Mouse (Mus musculus): Measurements from ENCODE around the gene Zer1.
A peak's percentile ranks its signal among the peaks of the same experiment; 100 is the strongest.
"Not testable (repeated sequence)": the region's sequence is repeated elsewhere in the genome, so short reads cannot be mapped to it uniquely, and the experiment has no call there.

Zer1 gene

GRCm38 (mm10) chr2:30076959-30077358 lies 47.4 kb downstream of the Zer1 start:
- no peak for DNase-seq

- no peak for DNase-seq
Measured at GRCm38 (mm10) chr2:30076439-30076838, 47.9 kb downstream of the Zer1 start.

- DNase-seq, result no peak
Measured at GRCm38 (mm10) chr2:30075625-30076024, 48.8 kb downstream of the Zer1 start.

GRCm38 (mm10) chr2:30073285-30073684 lies 51.1 kb downstream of the Zer1 start:
- DNase-seq, result no peak

- no peak for DNase-seq
Measured at GRCm38 (mm10) chr2:30072875-30073274, 51.5 kb downstream of the Zer1 start.

- no peak for DNase-seq
Measured at GRCm38 (mm10) chr2:30067962-30068361, 56.4 kb downstream of the Zer1 start.

- DNase-seq, result peak; percentile 58
Measured at GRCm38 (mm10) chr2:30067031-30067888, 57.1 kb downstream of the Zer1 start.

- DNase-seq, result peak; percentile 97
Measured at GRCm38 (mm10) chr2:30066046-30066901, 58.1 kb downstream of the Zer1 start.

- no peak for DNase-seq
Measured at GRCm38 (mm10) chr2:30064298-30064697, 60.1 kb downstream of the Zer1 start.

GRCm38 (mm10) chr2:30063791-30064190 lies 60.6 kb downstream of the Zer1 start:
- no peak for DNase-seq

GRCm38 (mm10) chr2:30063235-30063634 lies 61.1 kb downstream of the Zer1 start:
- DNase-seq, result no peak

- DNase-seq, result peak; percentile 81
Measured at GRCm38 (mm10) chr2:30062249-30063093, 61.9 kb downstream of the Zer1 start.

- DNase-seq, result peak; percentile 80
Measured at GRCm38 (mm10) chr2:30061215-30062166, 62.9 kb downstream of the Zer1 start.

GRCm38 (mm10) chr2:30058418-30058817 lies 66.0 kb downstream of the Zer1 start:
- DNase-seq, result no peak

GRCm38 (mm10) chr2:30057223-30057904 lies 67.0 kb downstream of the Zer1 start, which contains the start of gene Set:
TSS of gene Set (plus strand) at chr2:30057378.
- DNase-seq, result peak; percentile 70

GRCm38 (mm10) chr2:30056736-30057135 lies 67.6 kb downstream of the Zer1 start:
- no peak for DNase-seq

GRCm38 (mm10) chr2:30055310-30055709 lies 69.1 kb downstream of the Zer1 start:
- not testable (repeated sequence) for DNase-seq

- no peak for DNase-seq
Measured at GRCm38 (mm10) chr2:30051992-30052761, 72.2 kb downstream of the Zer1 start.

- no peak for DNase-seq
Measured at GRCm38 (mm10) chr2:30049831-30050230, 74.6 kb downstream of the Zer1 start.

All from liver (tissue).